Mouse (Mus musculus): ENCODE results near the gene Zbed4. TPM values are rescaled to one million over a fixed set of nuclear protein-coding genes. Genes with fewer than 3 reads are reported as not detected.
A peak's percentile ranks its signal among the peaks of the same experiment; 100 is the strongest.
"Not testable (repeated sequence)": the region's sequence is repeated elsewhere in the genome, so short reads cannot be mapped to it uniquely, and the experiment has no call there.

Gene Zbed4
- total and polyA plus RNA-seq, 3 experiments, result 53.2 to 57.9 TPM; not detected in 1

DNA sequence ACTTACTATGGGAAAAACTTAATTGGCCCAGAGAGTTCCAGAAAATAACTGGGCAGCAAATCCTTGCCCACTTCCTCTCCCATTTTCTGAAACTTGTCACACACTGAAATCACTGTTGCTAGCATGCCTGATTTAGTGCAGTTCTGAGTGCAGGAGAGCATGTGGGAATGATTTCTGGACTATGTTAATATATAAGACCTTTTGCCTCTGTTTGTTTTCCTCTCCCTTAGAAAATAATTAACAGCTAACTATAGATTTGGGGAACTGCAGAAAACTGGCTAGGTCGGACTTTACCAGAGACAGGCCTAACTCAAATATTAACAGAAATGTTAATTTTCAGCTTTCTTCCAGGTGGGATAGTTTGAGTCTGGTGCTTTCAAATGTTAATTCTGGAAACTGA is 17.1 kb downstream of the Zbed4 start:
- no peak overlapping the region for H3K27ac ChIP-seq (ENCODE audit: control insufficient read depth, low read depth, low read length)
- H3K27me3 ChIP-seq (ENCODE audit: control insufficient read depth in 1 of 2, insufficient read depth in 2 of 2, low read length in 2 of 2), result no peaks in the 10 kb centered on the region
- no peaks in the 10 kb centered on the region for H3K4me1 ChIP-seq (ENCODE audit: control insufficient read depth in 1 of 2, insufficient read depth in 2 of 2, low read length in 2 of 2)
- no peak overlapping the region for H3K9ac ChIP-seq (ENCODE audit: control insufficient read depth, low read depth, low read length, poor library complexity, severe bottlenecking)
- peaks cover 4% of the 10 kb centered on the region; the same call in 1 of the 2 replicates for H3K79me2 ChIP-seq (ENCODE audit: control insufficient read depth, insufficient read depth, low read length, poor library complexity)
- no peak for DNase-seq (ENCODE audit: low read depth, low spot score)
- no peak for TF ChIP-seq NELFE (IDR thresholded peaks at IDR 0.05; ENCODE audit: low read depth, low read length)
- TF ChIP-seq ZKSCAN1 (IDR thresholded peaks at IDR 0.05; ENCODE audit: low read depth, low read length), result no peak
- no peak for TF ChIP-seq KAT2A (conservative IDR thresholded peaks at IDR 0.05; ENCODE audit: low read depth, low read length)
- TF ChIP-seq MAZ (IDR thresholded peaks at IDR 0.05; ENCODE audit: low read depth, low read length), result no peak
- TF ChIP-seq MAX (IDR thresholded peaks at IDR 0.05; ENCODE audit: low read length), result no peak
- no peak for TF ChIP-seq CHD1 (IDR thresholded peaks at IDR 0.05; ENCODE audit: low read depth, low read length)
- no peak for TF ChIP-seq CHD2 (IDR thresholded peaks at IDR 0.05; ENCODE audit: low read length)
- TF ChIP-seq HCFC1 (IDR thresholded peaks at IDR 0.05; ENCODE audit: low read depth, low read length), result no peak
- TF ChIP-seq ZNF384 (IDR thresholded peaks at IDR 0.05; ENCODE audit: low read depth, low read length), result no peak
- TF ChIP-seq MEF2A (IDR thresholded peaks at IDR 0.05; ENCODE audit: extremely low read depth, insufficient replicate concordance, low read depth, low read length, poor library complexity, severe bottlenecking), result no peak
- TF ChIP-seq MAFK (IDR thresholded peaks at IDR 0.05; ENCODE audit: borderline replicate concordance, low read depth, low read length), result no peak
- TF ChIP-seq ETS1 (IDR thresholded peaks at IDR 0.05; ENCODE audit: low read depth, low read length), result no peak
- TF ChIP-seq POLR2AphosphoS5 (IDR thresholded peaks at IDR 0.05; ENCODE audit: borderline replicate concordance, low read depth, low read length), result no peak
- TF ChIP-seq TAL1 (IDR thresholded peaks at IDR 0.05; ENCODE audit: low read length), result no peak
- H3K9me3 ChIP-seq (replicated peaks; ENCODE audit: insufficient read depth, low read length), result no peaks in the 10 kb centered on the region
- peaks cover 0 to 18% of the 10 kb centered on the region in 2 experiments for H3K36me3 ChIP-seq (ENCODE audit: control insufficient read depth in 1 of 2, insufficient read depth in 2 of 2, low read length in 2 of 2)
- no peak overlapping the region for H3K4me3 ChIP-seq (ENCODE audit: control insufficient read depth in 1 of 2, insufficient read depth in 1 of 2, low read depth in 2 of 2, low read length in 2 of 2)

DNA sequence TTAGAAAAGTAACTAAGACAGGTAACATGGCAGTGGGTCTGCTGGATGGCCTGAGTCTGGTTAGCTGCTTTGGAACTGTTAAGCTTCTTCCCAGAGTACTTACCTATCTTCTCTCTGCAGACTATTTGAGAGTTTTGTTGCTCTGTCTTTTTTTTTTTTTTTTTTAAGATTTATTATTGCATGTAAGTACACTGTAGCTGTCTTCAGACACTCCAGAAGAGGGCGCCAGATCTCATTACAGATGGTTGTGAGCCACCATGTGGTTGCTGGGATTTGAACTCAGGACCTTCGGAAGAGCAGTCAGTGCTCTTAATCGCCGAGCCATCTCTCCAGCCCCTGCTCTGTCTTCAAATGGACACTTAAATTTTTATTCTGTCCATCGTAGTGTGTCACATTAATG is 23.2 kb downstream of the Zbed4 start:
- not testable (repeated sequence) for DNase-seq (ENCODE audit: low read depth, low spot score); H3K4me1 ChIP-seq (ENCODE audit: control insufficient read depth in 1 of 2, insufficient read depth in 2 of 2, low read length in 2 of 2); H3K27ac ChIP-seq (ENCODE audit: control insufficient read depth, low read depth, low read length); H3K9me3 ChIP-seq (replicated peaks; ENCODE audit: insufficient read depth, low read length); H3K9ac ChIP-seq (ENCODE audit: control insufficient read depth, low read depth, low read length, poor library complexity, severe bottlenecking); H3K79me2 ChIP-seq (ENCODE audit: control insufficient read depth, insufficient read depth, low read length, poor library complexity); H3K27me3 ChIP-seq (ENCODE audit: control insufficient read depth in 1 of 2, insufficient read depth in 2 of 2, low read length in 2 of 2); H3K4me3 ChIP-seq (ENCODE audit: control insufficient read depth in 1 of 2, insufficient read depth in 1 of 2, low read depth in 2 of 2, low read length in 2 of 2)
- TF ChIP-seq SMC3 (IDR thresholded peaks at IDR 0.05; ENCODE audit: low read depth, low read length) (0 out of 2 replicates have a peak, but pooled peaks have one; percentile 4), ZNF384 (IDR thresholded peaks at IDR 0.05; ENCODE audit: low read depth, low read length) (peak; percentile 84), MYC (IDR thresholded peaks at IDR 0.05; ENCODE audit: low read depth, low read length) (peak; percentile 58; the same call in 1 of the 2 replicates), CTCF (IDR thresholded peaks at IDR 0.05 in 2 of 3, conservative IDR thresholded peaks at IDR 0.05 in 1 of 3; ENCODE audit: control insufficient read depth in 1 of 3, insufficient read depth in 1 of 3, low read depth in 2 of 3, low read length in 3 of 3, poor library complexity in 1 of 3, severe bottlenecking in 1 of 3) (peak in 2 of 3 experiments; percentile 16 to 34; a peak in 3 of 6 replicates)
- H3K36me3 ChIP-seq (ENCODE audit: control insufficient read depth in 1 of 2, insufficient read depth in 2 of 2, low read length in 2 of 2), result peaks cover 0 to 19% of the 10 kb centered on the region in 2 experiments; a peak in 3 of 4 replicates
